Mouse (Mus musculus) midbrain, embryonic 11.5 days (tissue): ENCODE data around the gene Mmd. TPM values are rescaled to one million over a fixed set of nuclear protein-coding genes. Genes with fewer than 3 reads are reported as not detected.
A peak's percentile ranks its signal among the peaks of the same experiment; 100 is the strongest.

Source experiments
- ATAC-seq: fragments of 200-750 bp; cut with Nextera tagmentation; 2 replicates; pipeline ENCODE4 v1.8.0; 2017; ENCODE audit warnings: moderate TSS enrichment, moderate library complexity; ENCODE audit not compliant: low FRiP score
- DNase-seq: peaks from one replicate; pipeline ENCODE4 v3.0.0; 2015; ENCODE audit warnings: low spot score; ENCODE audit errors: missing footprints
- H3K27ac ChIP-seq: fragments of 300-500 bp; sonication (generic); 2 replicates; pipeline ENCODE4 v1.5.1; 2014; ENCODE audit warnings: low read depth, low read length
- H3K27me3 ChIP-seq: fragments of 300-500 bp; sonication (generic); 2 replicates; pipeline ENCODE4 v1.6.1; 2014; ENCODE audit warnings: mild to moderate bottlenecking, low read length, moderate library complexity, mixed read lengths; ENCODE audit not compliant: control insufficient read depth, insufficient read depth
- H3K36me3 ChIP-seq: fragments of 300-500 bp; sonication (generic); 2 replicates; pipeline ENCODE4 v1.6.1; 2014; ENCODE audit warnings: mild to moderate bottlenecking, low read length, moderate library complexity, mixed read lengths; ENCODE audit not compliant: control insufficient read depth, insufficient read depth
- H3K4me1 ChIP-seq: fragments of 300-500 bp; sonication (generic); 2 replicates; pipeline ENCODE4 v1.6.1; 2014; ENCODE audit warnings: low read length; ENCODE audit not compliant: control insufficient read depth, insufficient read depth
- H3K4me2 ChIP-seq: fragments of 300-500 bp; sonication (generic); 2 replicates; pipeline ENCODE4 v1.6.1; 2014; ENCODE audit warnings: mild to moderate bottlenecking, moderate library complexity
- H3K4me3 ChIP-seq: fragments of 300-500 bp; sonication (generic); 2 replicates; pipeline ENCODE4 v1.5.1; 2014; ENCODE audit warnings: low read depth, low read length
- H3K9ac ChIP-seq: fragments of 300-500 bp; sonication (generic); 2 replicates; pipeline ENCODE4 v1.6.1; 2014; ENCODE audit warnings: low read length
- H3K9me3 ChIP-seq: fragments of 300-500 bp; sonication (generic); 2 replicates; pipeline ENCODE4 v1.6.1; 2016; ENCODE audit warnings: low read length; ENCODE audit not compliant: control insufficient read depth
- WGBS: fragments of 180-500 bp; shearing (Covaris S2); extraction: QIAGEN DNeasy Blood & Tissue Kit; methylation state at CpG from one replicate; pipeline ENCODE4 v1.1.7; 2014; 5-methylcytosine and 5-hydroxymethylcytosine counted together
- polyA plus RNA-seq: library from polyadenylated mRNA; unstranded; fragments of >200 nt; fragmentation: Nextera tagmentation; extraction: Ambion mirVana; gene quantifications from 2 replicates; pipeline ENCODE4 v1.2.1, GENCODE M21; 2014

Gene Mmd
- polyA plus RNA-seq, 1 experiment from 2014 or later, result 48.1 TPM

- Histone ChIP-seq H3K4me3 (no peak overlapping the region), H3K27ac (no peak overlapping the region), H3K4me2 (no peak overlapping the region), H3K4me1 (no peaks in the 10 kb centered on the region), H3K9ac (no peak overlapping the region), H3K9me3 (no peaks in the 10 kb centered on the region), H3K36me3 (no peaks in the 10 kb centered on the region), H3K27me3 (no peaks in the 10 kb centered on the region)
- DNase-seq, result peak; percentile 37
- no peak for ATAC-seq
- WGBS, result 79% methylated on average over 7 of the region's 7 CpGs
Observed at GRCm38 (mm10) chr11:90320922-90321321, 71.7 kb downstream of the Mmd start.

GRCm38 (mm10) chr11:90324597-90324996 is 75.3 kb downstream of the Mmd start:
- no peaks in the 10 kb centered on the region for H3K9me3 ChIP-seq
- no peaks in the 10 kb centered on the region for H3K4me1 ChIP-seq
- no peaks in the 10 kb centered on the region for H3K36me3 ChIP-seq
- no peaks in the 10 kb centered on the region for H3K27me3 ChIP-seq
- ATAC-seq (no peak), DNase-seq (no peak)
- no peak overlapping the region for H3K27ac ChIP-seq
- H3K4me2 ChIP-seq, result no peak overlapping the region
- no peak overlapping the region for H3K9ac ChIP-seq
- no peak overlapping the region for H3K4me3 ChIP-seq
- 93% methylated on average over 3 of the region's 3 CpGs for WGBS

DNA sequence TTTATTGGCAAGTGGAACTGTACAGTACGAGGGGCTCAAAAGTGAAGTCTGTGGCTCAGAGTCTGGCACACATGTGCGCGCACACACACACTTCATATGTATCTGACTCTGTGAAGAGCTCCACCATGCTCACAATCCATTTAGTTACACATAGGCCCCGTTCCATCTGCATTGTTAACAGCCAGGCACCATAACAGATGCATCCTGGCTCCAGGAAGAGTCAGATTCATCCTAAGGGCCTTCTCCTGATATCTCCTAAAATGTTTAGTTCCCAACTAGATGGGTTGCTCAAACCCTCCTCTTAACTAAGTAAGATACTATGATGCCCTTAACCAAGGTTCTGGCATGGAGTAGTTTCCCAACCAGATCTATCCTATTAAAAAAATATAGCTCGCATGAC is 76.9 kb downstream of the Mmd start:
- no peaks in the 10 kb centered on the region for H3K9me3 ChIP-seq
- H3K4me2 ChIP-seq, result no peak overlapping the region
- H3K27ac ChIP-seq, result no peak overlapping the region
- WGBS, result 92% methylated on average over 5 of the region's 5 CpGs
- H3K36me3 ChIP-seq, result no peaks in the 10 kb centered on the region
- H3K9ac ChIP-seq, result no peak overlapping the region
- H3K27me3 ChIP-seq, result no peaks in the 10 kb centered on the region
- H3K4me1 ChIP-seq, result no peaks in the 10 kb centered on the region
- DNase-seq (peak; percentile 71), ATAC-seq (no peak)
- H3K4me3 ChIP-seq, result no peak overlapping the region

- H3K36me3 ChIP-seq, result no peaks in the 10 kb centered on the region
Observed at GRCm38 (mm10) chr11:90326836-90327235, 77.6 kb downstream of the Mmd start.

More at GRCm38 (mm10) chr11:90326836-90327235, 77.6 kb downstream of the Mmd start:
- peak; percentile 74 for DNase-seq
- H3K4me1 ChIP-seq, result no peaks in the 10 kb centered on the region
- no peak overlapping the region for H3K4me2 ChIP-seq
- no peaks in the 10 kb centered on the region for H3K9me3 ChIP-seq
- no peak for ATAC-seq
- no peak overlapping the region for H3K9ac ChIP-seq
- no peaks in the 10 kb centered on the region for H3K27me3 ChIP-seq
- H3K4me3 ChIP-seq, result no peak overlapping the region
- WGBS, result 55% methylated on average over 1 of the region's 1 CpGs
- no peak overlapping the region for H3K27ac ChIP-seq

Other genes with a start within 250 kb of the Mmd start
- gene Pctp, start 246.6 kb upstream of the Mmd start, polyA plus RNA-seq, result 7.7 and 8.3 TPM in 2 replicates
- 6.1 and 6.3 TPM in 2 replicates for gene Tmem100, start 219.1 kb upstream of the Mmd start, polyA plus RNA-seq
- gene Gm45716, start 61.8 kb upstream of the Mmd start, polyA plus RNA-seq, result 19.3 and 20.4 TPM in 2 replicates
- gene Hlf, start 141.4 kb downstream of the Mmd start, polyA plus RNA-seq, result 2.0 and 2.2 TPM in 2 replicates